Mouse (Mus musculus) testis, adult 2 months (tissue): Measurements from ENCODE around the gene Rnf26. TPM values are rescaled to one million over a fixed set of nuclear protein-coding genes. Genes with fewer than 3 reads are reported as not detected.
A peak's percentile ranks its signal among the peaks of the same experiment; 100 is the strongest.

Experiments
- H3K27ac ChIP-seq: fragments of 200-500 bp; 2 replicates; pipeline ENCODE4 v1.5.1; 2012; ENCODE audit warnings: low read depth, low read length; ENCODE audit not compliant: control insufficient read depth, insufficient read depth
- H3K27me3 ChIP-seq: fragments of 200-500 bp; 2 replicates; pipeline ENCODE4 v1.6.1; 2012; ENCODE audit warnings: mild to moderate bottlenecking, low read length, moderate library complexity; ENCODE audit not compliant: control insufficient read depth, insufficient read depth
- H3K36me3 ChIP-seq: fragments of 200-500 bp; 2 replicates; pipeline ENCODE4 v1.6.1; 2012; ENCODE audit warnings: mild to moderate bottlenecking, low read length; ENCODE audit not compliant: control insufficient read depth, insufficient read depth
- H3K4me1 ChIP-seq: fragments of 200-500 bp; 2 replicates; pipeline ENCODE4 v1.6.1; 2012; ENCODE audit warnings: low read length; ENCODE audit not compliant: control insufficient read depth, insufficient read depth
- H3K4me3 ChIP-seq: fragments of 200-500 bp; 2 replicates; pipeline ENCODE4 v1.5.1; 2012; ENCODE audit warnings: low read depth, mild to moderate bottlenecking, low read length, moderate library complexity, mixed read lengths; ENCODE audit not compliant: control insufficient read depth
- CTCF ChIP-seq: fragments of 200-500 bp; IDR thresholded peaks from 2 replicates; pipeline ENCODE4 v1.5.1; 2012; ENCODE audit warnings: low read depth, mild to moderate bottlenecking, inconsistent platforms, low read length, moderate library complexity; ENCODE audit not compliant: control insufficient read depth, insufficient read depth, insufficient replicate concordance
- POLR2A ChIP-seq: fragments of 200-500 bp; IDR thresholded peaks from 2 replicates; pipeline ENCODE4 v1.6.1; 2012; ENCODE audit warnings: low read depth, mild to moderate bottlenecking, inconsistent platforms, low read length, moderate library complexity; ENCODE audit not compliant: control insufficient read depth
- polyA plus RNA-seq: library from polyadenylated mRNA; depleted of rRNA; stranded (reverse); fragments of >200 nt; gene quantifications from 2 replicates; pipeline ENCODE4 v1.2.3, GENCODE M21; 2012

Gene Rnf26
- polyA plus RNA-seq, 1 experiment: 37.5 TPM

- Histone ChIP-seq H3K27ac (no peak overlapping the region), H3K27me3 (no peaks in the 10 kb centered on the region), H3K4me1 (peaks cover 7% of the 10 kb centered on the region), H3K36me3 (no peaks in the 10 kb centered on the region), H3K4me3 (no peak overlapping the region)
- TF ChIP-seq CTCF (no peak), POLR2A (no peak)
These were observed 35.0 kb downstream of the Rnf26 start for GRCm38 (mm10) chr9:44078136-44078797.

DNA sequence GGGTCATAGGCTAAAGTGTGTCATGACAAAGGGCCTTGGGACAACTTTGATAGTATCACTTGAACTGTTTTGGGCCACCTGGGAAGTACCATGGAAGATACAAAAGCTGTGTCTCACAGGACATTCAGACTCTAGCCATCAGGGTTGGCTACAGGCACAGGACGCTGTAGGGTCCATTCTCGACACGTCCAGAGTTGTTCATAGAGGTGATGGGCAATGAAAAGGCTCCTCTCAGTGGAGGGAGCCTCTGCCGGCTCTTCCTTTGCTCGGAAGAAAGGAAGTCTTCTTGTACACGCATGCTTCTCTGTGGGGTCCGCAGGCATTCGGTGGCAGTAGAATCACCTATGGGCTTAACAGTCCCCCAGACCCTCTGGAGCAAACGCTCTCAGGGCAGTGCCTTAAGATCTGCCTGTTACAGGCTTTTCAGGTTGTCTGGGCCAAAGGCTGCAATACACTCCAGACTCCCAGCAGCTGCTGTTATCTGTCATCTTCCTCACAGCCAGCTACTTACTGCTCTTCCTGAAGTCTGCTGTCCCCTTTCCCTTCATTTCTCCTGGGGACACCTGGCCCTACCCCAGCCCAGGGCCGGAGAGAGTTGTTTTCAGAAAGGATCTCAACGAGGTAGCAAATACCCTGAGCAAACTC, 35.9 kb downstream of the Rnf26 start:
- Histone ChIP-seq H3K4me1 (peaks cover 9% of the 10 kb centered on the region), H3K27me3 (no peaks in the 10 kb centered on the region), H3K27ac (no peak overlapping the region), H3K36me3 (no peaks in the 10 kb centered on the region), H3K4me3 (no peak overlapping the region)
- TF ChIP-seq POLR2A (no peak), CTCF (no peak)

- Histone ChIP-seq H3K36me3 (no peaks in the 10 kb centered on the region), H3K4me1 (peaks cover 11% of the 10 kb centered on the region), H3K4me3 (no peak overlapping the region), H3K27me3 (no peaks in the 10 kb centered on the region), H3K27ac (no peak overlapping the region)
- TF ChIP-seq POLR2A (no peak), CTCF (peak; percentile 42; the same call in 1 of the 2 replicates)
These were observed 36.6 kb downstream of the Rnf26 start for GRCm38 (mm10) chr9:44076764-44077120.

DNA sequence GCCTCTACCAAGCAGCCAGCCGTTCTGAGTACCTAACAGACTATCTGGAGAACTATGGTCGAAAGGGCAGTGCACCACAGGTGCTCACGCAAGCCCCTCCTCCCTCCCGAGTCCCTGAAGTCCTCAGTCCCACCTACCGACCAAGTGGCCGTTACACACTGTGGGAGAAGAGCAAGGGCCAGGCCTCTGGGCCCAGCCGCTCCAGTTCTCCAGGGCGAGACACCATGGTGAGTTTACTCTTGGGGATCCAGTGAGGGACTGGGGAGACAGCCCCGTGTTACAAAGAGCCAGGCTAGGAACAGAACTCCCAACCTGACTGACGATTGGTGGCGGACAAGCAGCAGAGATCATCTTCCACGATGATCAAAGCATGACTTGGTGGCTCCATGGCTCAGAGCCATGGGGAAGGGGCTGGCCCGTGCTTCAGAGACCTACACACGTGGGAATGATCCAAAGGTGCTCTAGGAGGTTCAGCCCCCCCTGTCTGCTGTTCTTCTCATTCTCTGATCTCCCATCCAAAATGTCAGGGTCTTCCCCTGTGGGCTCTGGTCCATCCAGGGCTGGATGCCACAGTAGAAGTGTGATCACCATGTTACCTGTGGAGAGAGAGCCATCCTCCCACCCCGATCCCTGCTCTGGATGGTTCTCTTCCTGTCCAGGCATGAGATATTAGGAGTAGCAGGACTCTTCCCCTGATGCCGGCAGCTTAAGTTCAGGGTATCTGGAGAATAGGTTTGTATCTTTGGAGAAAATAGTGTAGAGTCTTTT, 37.1 kb downstream of the Rnf26 start:
- no peak for TF ChIP-seq POLR2A
- TF ChIP-seq CTCF: no peak
- H3K27me3 ChIP-seq: no peaks in the 10 kb centered on the region
- no peak overlapping the region for H3K27ac ChIP-seq
- no peak overlapping the region for H3K4me3 ChIP-seq
- no peaks in the 10 kb centered on the region for H3K36me3 ChIP-seq
- H3K4me1 ChIP-seq: peaks cover 11% of the 10 kb centered on the region

GRCm38 (mm10) chr9:44075276-44075995, 37.9 kb downstream of the Rnf26 start:
- no peak for TF ChIP-seq CTCF
- peak; percentile 18 for TF ChIP-seq POLR2A
- Histone ChIP-seq H3K4me1 (peaks cover 11% of the 10 kb centered on the region), H3K27me3 (no peaks in the 10 kb centered on the region), H3K27ac (no peak overlapping the region), H3K36me3 (no peaks in the 10 kb centered on the region), H3K4me3 (peak overlapping the region; percentile 9; the same call in 1 of the 2 replicates)

GRCm38 (mm10) chr9:44074395-44075275, 38.7 kb downstream of the Rnf26 start:
- H3K36me3 ChIP-seq: no peaks in the 10 kb centered on the region
- no peak overlapping the region for H3K27ac ChIP-seq
- H3K4me3 ChIP-seq: peak overlapping the region; percentile 9; the same call in 1 of the 2 replicates
- H3K4me1 ChIP-seq: peaks cover 7% of the 10 kb centered on the region
- H3K27me3 ChIP-seq: no peaks in the 10 kb centered on the region
- no peak for TF ChIP-seq CTCF
- TF ChIP-seq POLR2A: no peak
